Mouse (Mus musculus) heart, adult 2 months (tissue): ENCODE measurements around the gene Myo18b.

Experiments
- CTCF ChIP-seq: fragments of 200-600 bp; IDR thresholded peaks from 2 replicates; pipeline ENCODE4 v1.8.1; 2022; ENCODE audit warnings: antibody characterized with exemption, mild to moderate bottlenecking, moderate library complexity
- EP300 ChIP-seq: fragments of 200-500 bp; IDR thresholded peaks from 2 replicates; pipeline ENCODE4 v1.6.1; 2011; ENCODE audit warnings: low read depth, low read length, control low read depth; ENCODE audit not compliant: insufficient read depth
- POLR2A ChIP-seq: fragments of 200-500 bp; IDR thresholded peaks from 2 replicates; pipeline ENCODE4 v1.6.1; 2011; ENCODE audit warnings: mild to moderate bottlenecking, low read depth, low read length, control low read depth; ENCODE audit not compliant: insufficient read depth

- no peak for TF ChIP-seq POLR2A
- no peak for TF ChIP-seq EP300
- no peak for TF ChIP-seq CTCF
Observed at GRCm38 (mm10) chr5:112687100-112687818, 208.9 kb downstream of the Myo18b start.
